In the genomic region with DNA sequence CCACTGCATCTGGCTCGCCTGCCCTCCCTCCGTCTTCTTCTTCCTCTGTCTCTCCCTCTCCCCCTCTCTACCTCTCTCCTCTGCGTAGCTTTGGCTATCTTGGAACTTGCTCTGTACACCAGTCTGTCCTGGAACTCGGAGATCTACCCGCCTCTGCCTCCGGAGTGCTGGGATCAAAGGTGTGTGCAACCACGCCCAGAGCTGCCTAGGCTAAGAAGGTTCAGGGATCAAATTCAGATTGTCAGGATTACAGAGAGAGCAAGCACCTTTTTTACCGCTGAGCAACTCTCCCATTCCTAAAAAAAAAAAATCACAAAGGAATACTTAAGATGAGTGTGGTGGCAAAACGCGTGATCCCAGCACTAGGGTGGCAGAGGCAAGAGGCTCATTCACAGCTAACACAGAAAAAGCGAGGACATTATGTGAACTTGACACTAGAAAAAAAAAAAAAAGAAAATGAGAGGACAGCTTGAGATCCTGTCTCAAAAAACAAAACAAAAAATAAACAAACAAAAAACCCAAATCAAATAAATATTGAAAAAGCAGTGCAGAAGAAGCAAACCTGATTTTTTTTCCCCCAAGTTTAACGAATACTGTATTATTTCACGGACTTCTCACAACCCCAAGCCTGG, we compare ENCODE assay signal across 8 mouse cellular contexts. TPM values are rescaled to one million over a fixed set of nuclear protein-coding genes. Genes with fewer than 3 reads are reported as not detected.
A peak's percentile ranks its signal among the peaks of the same experiment; 100 is the strongest.
DNase-seq lines count a peak whose midpoint lies in the region; ATAC-seq and TF ChIP-seq lines count a peak whose summit lies in the region.

No protein-coding gene starts in this region.

- peaks cover 14% of the 10 kb centered on the region for H3K36me3 ChIP-seq in heart, embryonic 12.5 days
- H3K36me3 ChIP-seq in E14TG2a.4 (ENCODE audit: insufficient read depth, low read length): peaks cover 20% of the 10 kb centered on the region
- H3K36me3 ChIP-seq in forebrain, embryonic 13.5 days (ENCODE audit: poor library complexity, severe bottlenecking): peaks cover 4% of the 10 kb centered on the region; the same call in 1 of the 2 replicates
- peaks cover 17% of the 10 kb centered on the region for H3K36me3 ChIP-seq in liver, embryonic 13.5 days

- no peak for DNase-seq in heart, adult 11 months
- DNase-seq in liver, embryonic 13.5 days: no peak
- no peak for DNase-seq in left cerebral cortex, adult 8-10 months (ENCODE audit: low spot score in 2 of 2)
- DNase-seq in urinary bladder, postnatal 36 days (ENCODE audit: low spot score in 2 of 2): no peak

- no peaks in the 10 kb centered on the region; the same call in 1 of the 2 replicates for H3K9me3 ChIP-seq in heart, embryonic 12.5 days (replicated peaks)
- no peaks in the 10 kb centered on the region for H3K9me3 ChIP-seq in E14TG2a.4 (ENCODE audit: low read length)
- H3K9me3 ChIP-seq in forebrain, embryonic 13.5 days (replicated peaks): no peaks in the 10 kb centered on the region
- no peaks in the 10 kb centered on the region for H3K9me3 ChIP-seq in liver, embryonic 13.5 days (replicated peaks)

- no peak overlapping the region for H3K27ac ChIP-seq in heart, embryonic 12.5 days (ENCODE audit: poor library complexity, severe bottlenecking)
- H3K27ac ChIP-seq in forebrain, embryonic 13.5 days: no peak overlapping the region
- peak overlapping the region; percentile 3; the same call in 1 of the 2 replicates for H3K27ac ChIP-seq in liver, embryonic 13.5 days

- H3K4me1 ChIP-seq in heart, embryonic 12.5 days (replicated peaks): peaks cover 18% of the 10 kb centered on the region
- peaks cover 41% of the 10 kb centered on the region for H3K4me1 ChIP-seq in E14TG2a.4 (replicated peaks; ENCODE audit: low read depth, low read length)
- H3K4me1 ChIP-seq in forebrain, embryonic 13.5 days: peaks cover 21% of the 10 kb centered on the region
- H3K4me1 ChIP-seq in liver, embryonic 13.5 days (replicated peaks): peaks cover 45% of the 10 kb centered on the region

- peaks cover 10% of the 10 kb centered on the region for H3K27me3 ChIP-seq in heart, embryonic 12.5 days (replicated peaks)
- H3K27me3 ChIP-seq in E14TG2a.4 (ENCODE audit: insufficient read depth, low read length): peaks cover 4% of the 10 kb centered on the region
- peaks cover 1% of the 10 kb centered on the region; the same call in 1 of the 2 replicates for H3K27me3 ChIP-seq in forebrain, embryonic 13.5 days
- peaks cover 1% of the 10 kb centered on the region for H3K27me3 ChIP-seq in liver, embryonic 13.5 days

- no peak for TF ChIP-seq CTCF in E14TG2a.4 (conservative IDR thresholded peaks at IDR 0.05; ENCODE audit: low read length)

- H3K9ac ChIP-seq in heart, embryonic 12.5 days: peak overlapping the region; percentile 67
- H3K9ac ChIP-seq in forebrain, embryonic 13.5 days: peak overlapping the region; percentile 79
- peak overlapping the region; percentile 66 for H3K9ac ChIP-seq in liver, embryonic 13.5 days

- peak overlapping the region; percentile 96 for H3K4me3 ChIP-seq in heart, embryonic 12.5 days
- H3K4me3 ChIP-seq in E14TG2a.4 (replicated peaks; ENCODE audit: low read length): peak overlapping the region; percentile 99
- peak overlapping the region; percentile 90 for H3K4me3 ChIP-seq in forebrain, embryonic 13.5 days
- H3K4me3 ChIP-seq in liver, embryonic 13.5 days (replicated peaks): peak overlapping the region; percentile 89

- 46% methylated on average over 13 of the region's 13 CpGs for WGBS in heart, embryonic 12.5 days
- WGBS in forebrain, embryonic 13.5 days: 56% methylated on average over 13 of the region's 13 CpGs
- 29% methylated on average over 13 of the region's 13 CpGs for WGBS in liver, embryonic 13.5 days (ENCODE audit: insufficient replicate concordance)

- H3K4me2 ChIP-seq in heart, embryonic 12.5 days: peak overlapping the region; percentile 98
- peak overlapping the region; percentile 77 for H3K4me2 ChIP-seq in forebrain, embryonic 13.5 days
- H3K4me2 ChIP-seq in liver, embryonic 13.5 days: peak overlapping the region; percentile 95

- ATAC-seq in heart, embryonic 12.5 days (ENCODE audit: insufficient number of reproducible peaks, low FRiP score): no peak
- ATAC-seq in forebrain, embryonic 13.5 days: no peak
- ATAC-seq in liver, embryonic 13.5 days (ENCODE audit: low read depth): no peak
- ATAC-seq in megakaryocyte progenitor cell, adult 5-6 weeks (replicated peaks; ENCODE audit: poor library complexity): no peak

RNA-seq across cellular contexts. Expression of a gene that starts 0.5 kb away (rescaled TPM):
- polyA plus RNA-seq in heart, embryonic 12.5 days (2016; fragmentation: Nextera tagmentation; extraction: Ambion mirVana): 34.2 and 36.3 TPM in 2 replicates
- 57.2 and 61.5 TPM in 2 replicates for polyA plus RNA-seq in forebrain, embryonic 13.5 days (2015; fragmentation: Nextera tagmentation; extraction: Ambion mirVana)
- 27.4 and 28.1 TPM in 2 replicates for polyA plus RNA-seq in liver, embryonic 13.5 days (2015; fragmentation: Nextera tagmentation; extraction: Ambion mirVana)
- 14.8 and 15.1 TPM in 2 replicates for total RNA-seq in megakaryocyte progenitor cell, adult 5-6 weeks (2015)
- total RNA-seq in megakaryocyte progenitor cell, adult 5-6 weeks (2017): 39.7 and 46.6 TPM in 2 replicates
- 10 to 100 TPM; 20.1 to 24.7 (median 21.9) TPM for total RNA-seq in left cerebral cortex, adult 8-10 months (2022)

RNA-seq across cellular contexts. Expression of a gene that starts 18.1 kb away (rescaled TPM):
- 0.63 and 0.72 TPM in 2 replicates for polyA plus RNA-seq in heart, embryonic 12.5 days (2016; fragmentation: Nextera tagmentation; extraction: Ambion mirVana)
- 0.52 TPM in 1 of 2 replicates, not detected in the other for polyA plus RNA-seq in forebrain, embryonic 13.5 days (2015; fragmentation: Nextera tagmentation; extraction: Ambion mirVana)
- polyA plus RNA-seq in liver, embryonic 13.5 days (2015; fragmentation: Nextera tagmentation; extraction: Ambion mirVana): 21.6 and 26.2 TPM in 2 replicates
- total RNA-seq in megakaryocyte progenitor cell, adult 5-6 weeks (2015): 25.3 and 35.0 TPM in 2 replicates
- 7.7 and 8.0 TPM in 2 replicates for total RNA-seq in megakaryocyte progenitor cell, adult 5-6 weeks (2017)
- 1 to 10 TPM in 2 of 4 experiments, under 1 TPM in 1, not detected in 1; 0.57 to 1.5 (median 1.1) TPM for total RNA-seq in left cerebral cortex, adult 8-10 months (2022)

RNA-seq across cellular contexts. Expression of a gene that starts 48.1 kb away (rescaled TPM):
- 11.6 and 12.4 TPM in 2 replicates for polyA plus RNA-seq in heart, embryonic 12.5 days (2016; fragmentation: Nextera tagmentation; extraction: Ambion mirVana)
- 19.0 and 21.0 TPM in 2 replicates for polyA plus RNA-seq in forebrain, embryonic 13.5 days (2015; fragmentation: Nextera tagmentation; extraction: Ambion mirVana)
- 10.1 and 10.6 TPM in 2 replicates for polyA plus RNA-seq in liver, embryonic 13.5 days (2015; fragmentation: Nextera tagmentation; extraction: Ambion mirVana)
- 16.1 and 19.3 TPM in 2 replicates for total RNA-seq in megakaryocyte progenitor cell, adult 5-6 weeks (2015)
- total RNA-seq in megakaryocyte progenitor cell, adult 5-6 weeks (2017): 14.0 and 15.5 TPM in 2 replicates
- 1 to 10 TPM; 6.3 to 7.1 (median 6.4) TPM for total RNA-seq in left cerebral cortex, adult 8-10 months (2022)

Comparison
In these comparisons a context has a peak if more than half of its experiments do, and no peak if none do; other contexts are left out.
1. RNA of a gene that starts 18.1 kb away (polyA plus RNA-seq): 21.6 to 26.2 TPM in liver, embryonic 13.5 days; 0.63 to 0.72 TPM in heart, embryonic 12.5 days and 0.52 TPM in forebrain, embryonic 13.5 days; every median in the first group is over 10 times any median in the second.
2. Peak in every context shown above with its lines, with median percentiles within 50 percentile points of each other: H3K4me2 ChIP-seq, H3K4me3 ChIP-seq and H3K9ac ChIP-seq.